Mouse (Mus musculus) left cerebral cortex, adult 8-10 months (tissue): ENCODE data around the gene Vmn2r52. TPM values are rescaled to one million over a fixed set of nuclear protein-coding genes. Genes with fewer than 3 reads are reported as not detected.
"Not testable (repeated sequence)": the region's sequence is repeated elsewhere in the genome, so short reads cannot be mapped to it uniquely, and the experiment has no call there.

Experiments
- DNase-seq, 2 experiments: peaks; one replicate each; pipeline ENCODE4 v3.0.0; 2022; ENCODE audit warnings: low spot score in 2 of 2
- total RNA-seq, 4 experiments: library from RNA; stranded (reverse); gene quantifications; 2 replicates each; pipeline ENCODE4 v1.2.4; 2022

The Vmn2r52 gene
- not detected for total RNA-seq

- DNase-seq, result no peak
Measured at GRCm38 (mm10) chr7:10176473-10176872, at the start of gene Vmn2r52. Gene Vmn2r52 (minus strand): TSS chr7:10176573.

GRCm38 (mm10) chr7:10105641-10106040, 70.7 kb downstream of the Vmn2r52 start, which contains the start of gene Vmn2r51:
Gene Vmn2r51 (minus strand): TSS chr7:10105741.
- not testable (repeated sequence) for DNase-seq

Other genes with a start within 250 kb of the Vmn2r52 start
- not detected for gene Vmn2r48, start 223.0 kb downstream of the Vmn2r52 start, total RNA-seq
- gene Vmn2r49, start 184.3 kb downstream of the Vmn2r52 start, total RNA-seq, result not detected
- gene Vmn2r50, start 123.3 kb downstream of the Vmn2r52 start, total RNA-seq, result not detected
- gene Vmn2r51, start 70.8 kb downstream of the Vmn2r52 start, total RNA-seq, result not detected
- not detected for gene Vmn1r66, start 101.4 kb upstream of the Vmn2r52 start, total RNA-seq